Mouse (Mus musculus): Measurements from ENCODE around the gene Efhd2.

Gene Efhd2

DNA sequence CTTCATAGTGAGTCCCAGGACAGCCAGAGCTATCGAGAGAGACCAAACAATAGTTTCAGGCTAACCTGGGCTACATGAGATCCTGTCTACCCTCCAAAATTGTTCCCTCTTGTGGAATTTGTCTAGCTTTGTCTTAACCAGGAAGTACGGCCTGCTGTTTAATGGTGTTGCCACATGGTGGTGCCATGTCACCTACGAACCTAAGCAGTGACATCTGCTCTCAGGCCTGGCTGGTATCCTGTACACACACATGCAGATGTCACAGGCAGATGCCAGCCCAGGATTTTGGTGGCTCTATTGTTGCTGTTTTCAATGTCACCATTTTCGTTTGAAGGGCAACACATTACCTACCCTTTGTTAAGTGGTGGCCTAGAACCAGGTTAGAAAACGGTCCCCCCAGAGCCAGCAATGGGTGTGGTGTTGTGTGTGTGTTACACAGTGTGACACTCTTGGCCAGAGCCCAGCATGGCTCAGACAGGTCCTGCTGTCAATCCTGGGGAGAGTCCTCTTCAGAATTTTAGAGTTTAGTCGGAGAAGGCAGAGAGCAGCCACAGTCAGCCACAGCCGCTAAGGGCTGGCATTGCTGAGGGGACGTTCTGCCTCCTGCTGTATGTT lies 64.8 kb downstream of the Efhd2 start:
- WGBS: 67% methylated on average over 8 of the region's 8 CpGs

Measured in cerebral cortex, adult 2 months (tissue).